Mouse (Mus musculus) embryo, embryonic 10 days (tissue): Measurements from ENCODE around the gene 1810013L24Rik.

Source experiments
- DNase-seq: peaks from one replicate; pipeline ENCODE4 v3.0.0-alpha.2; 2015; ENCODE audit warnings: low spot score

Gene 1810013L24Rik

DNA sequence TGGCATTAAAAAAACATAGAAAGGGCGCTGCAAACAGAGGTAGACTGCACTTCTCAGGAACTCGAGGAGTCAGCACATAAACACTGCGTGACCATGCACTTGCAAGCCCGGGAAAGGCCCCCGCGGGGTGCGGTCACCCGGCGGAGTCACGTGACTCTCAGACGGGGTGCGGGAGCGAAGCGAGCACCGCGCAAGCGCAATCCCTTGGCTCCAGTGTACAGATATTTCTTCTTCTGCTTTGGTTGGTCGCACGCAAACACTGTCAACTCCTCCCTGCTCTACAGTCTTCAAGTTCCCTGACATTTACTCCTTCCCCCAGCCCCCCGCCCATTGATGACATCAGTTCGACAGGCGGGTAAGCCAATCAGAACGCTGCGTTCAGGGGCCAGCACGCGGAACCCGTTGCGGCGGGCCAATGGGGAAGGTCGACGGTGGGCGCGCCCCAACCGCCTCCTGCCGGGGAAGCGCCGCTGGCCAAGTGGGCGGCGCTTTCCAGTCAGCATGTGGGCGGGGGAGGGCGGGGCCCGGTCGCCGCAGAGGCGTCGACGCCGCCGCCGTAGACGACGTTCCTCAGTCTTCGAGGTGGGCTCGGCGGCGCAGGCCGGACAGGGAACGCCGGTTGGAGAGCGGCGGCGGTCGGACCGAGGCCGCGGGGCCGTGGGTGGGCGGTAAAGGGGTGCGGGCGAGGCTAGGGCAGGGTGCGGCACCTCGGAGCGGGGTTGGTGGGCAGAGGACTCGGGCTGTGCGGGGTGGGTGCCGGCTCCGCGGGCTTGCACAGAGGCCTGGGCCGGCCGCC, at the start of gene 1810013L24Rik:
1810013L24Rik (plus strand) TSS at position 537 of the 796 bp plus-strand sequence.
- DNase-seq: peak; percentile 96

GRCm38 (mm10) chr16:8780187-8780586, 49.7 kb upstream of the 1810013L24Rik start:
- no peak for DNase-seq

DNA sequence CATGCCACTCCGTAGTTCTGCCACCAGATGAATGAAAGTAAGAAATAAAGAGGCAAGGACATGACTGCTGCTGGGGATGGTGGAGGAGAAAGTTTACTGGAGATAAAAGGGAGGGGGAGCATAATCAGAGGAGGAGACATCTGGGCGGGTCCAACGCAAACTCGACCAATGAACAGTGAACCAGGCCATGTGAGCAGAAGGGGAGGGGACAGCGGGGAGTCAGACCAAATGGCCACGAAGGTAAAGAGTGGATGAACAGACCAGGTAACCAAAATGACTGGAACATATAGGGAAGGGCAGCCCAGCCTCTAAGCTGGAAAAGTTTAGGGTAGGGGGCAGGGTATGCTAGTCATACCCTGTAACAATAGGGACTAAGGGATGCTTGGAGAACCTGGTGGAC, 48.7 kb upstream of the 1810013L24Rik start:
- DNase-seq: no peak

DNA sequence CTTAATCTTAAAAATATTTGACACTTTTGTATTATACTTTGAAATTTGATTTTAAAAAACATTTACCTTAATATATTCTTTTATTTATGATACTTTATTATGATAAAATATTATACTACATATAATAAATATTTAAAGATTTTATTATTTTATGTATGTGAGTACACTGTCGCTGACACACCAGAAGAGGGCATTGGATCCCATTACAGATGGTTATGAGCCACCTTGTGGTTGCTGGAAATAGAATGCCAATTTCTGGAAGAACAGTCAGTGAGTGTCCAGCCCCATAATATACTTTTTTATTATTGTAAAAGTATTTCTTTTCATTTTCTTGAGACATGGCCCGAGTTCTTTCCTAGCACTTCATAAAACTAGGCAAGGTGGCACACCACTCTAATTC, 48.2 kb upstream of the 1810013L24Rik start:
- DNase-seq: no peak

GRCm38 (mm10) chr16:8783198-8783913, 46.5 kb upstream of the 1810013L24Rik start:
- no peak for DNase-seq

- DNase-seq: no peak
Measured at GRCm38 (mm10) chr16:8784753-8785152, 45.1 kb upstream of the 1810013L24Rik start.

DNA sequence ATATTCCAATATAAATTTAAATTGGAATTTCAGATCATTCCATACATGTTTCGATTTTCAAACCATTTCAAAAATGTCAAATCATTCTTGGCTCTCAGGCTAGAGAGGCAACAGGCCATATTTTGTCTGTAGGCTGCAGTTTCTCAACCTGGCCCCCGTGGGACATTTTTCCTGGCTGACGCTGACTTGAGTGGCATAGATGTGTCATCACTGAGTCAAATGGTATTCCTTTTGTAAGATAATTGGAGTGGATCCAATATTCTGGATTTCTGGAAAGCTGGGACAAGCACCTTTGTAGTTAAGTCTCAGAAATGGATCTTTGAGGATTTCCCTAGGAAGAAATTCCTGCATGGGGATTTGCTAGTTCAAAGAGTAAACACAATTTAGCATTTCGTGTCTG, 39.0 kb upstream of the 1810013L24Rik start:
- DNase-seq: no peak

GRCm38 (mm10) chr16:8791949-8792557, 37.8 kb upstream of the 1810013L24Rik start, which contains the start of gene Usp7:
Gene Usp7, minus strand, starts transcription at chr16:8792308.
- DNase-seq: no peak

DNA sequence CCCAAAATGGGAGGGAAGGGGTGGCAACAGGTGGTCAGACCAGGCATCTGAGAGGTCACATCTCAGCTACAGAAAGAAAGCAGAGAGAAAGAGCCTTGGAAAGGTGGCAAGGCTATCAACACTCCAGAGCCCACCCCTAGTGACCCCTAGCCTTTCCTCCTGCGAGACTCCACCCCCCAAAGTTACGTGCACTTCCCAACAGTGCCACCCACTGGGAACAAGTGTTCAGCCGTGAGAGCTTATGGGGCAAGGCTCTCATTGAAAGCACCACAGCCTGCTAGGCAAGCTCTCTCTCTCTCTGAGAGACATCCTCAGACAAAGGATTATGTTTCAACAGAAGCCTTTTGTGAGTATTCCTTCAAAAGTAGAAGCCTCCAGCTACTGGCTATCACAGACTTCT, 34.9 kb upstream of the 1810013L24Rik start:
- peak; percentile 54 for DNase-seq

DNA sequence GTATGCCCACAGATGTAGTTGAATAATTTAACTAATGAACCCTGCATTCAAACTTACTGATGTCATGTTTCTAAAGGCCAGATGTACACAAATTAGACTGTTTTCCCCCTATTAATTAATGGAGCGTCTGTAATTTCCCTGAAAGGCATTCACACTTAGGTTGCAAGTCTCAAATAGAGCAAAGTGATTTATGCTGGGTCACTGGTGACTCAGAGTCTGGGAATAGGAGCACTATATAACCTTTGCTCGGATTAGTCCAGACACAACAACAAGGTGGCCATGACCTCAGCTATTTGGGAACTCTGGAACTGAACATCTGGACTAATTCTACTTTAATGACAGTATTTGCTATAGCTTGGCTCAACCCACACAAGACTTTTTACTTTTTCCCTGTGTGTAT, 34.0 kb upstream of the 1810013L24Rik start:
- no peak for DNase-seq

DNA sequence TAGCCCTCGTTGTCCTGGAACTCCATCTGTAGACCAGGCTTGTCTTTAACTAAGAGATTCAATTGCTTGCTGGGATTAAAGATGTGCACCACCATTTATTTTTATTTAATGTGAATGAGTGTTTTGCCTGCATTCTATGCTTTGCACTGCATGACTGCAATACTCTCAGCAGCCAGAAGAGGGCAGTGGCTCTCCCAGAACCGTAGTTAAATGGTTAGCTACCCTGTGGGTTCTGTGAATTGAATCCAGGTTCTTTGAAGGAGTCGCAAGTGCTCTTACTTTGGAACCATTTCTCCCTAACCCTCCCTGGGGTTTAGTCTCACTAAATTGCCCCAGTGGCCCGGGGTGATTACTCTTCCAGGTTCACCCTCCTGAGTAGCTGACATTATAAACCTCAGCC, 23.2 kb upstream of the 1810013L24Rik start:
- peak; percentile 73 for DNase-seq

GRCm38 (mm10) chr16:8810399-8811127, 19.3 kb upstream of the 1810013L24Rik start:
- DNase-seq: peak; percentile 44

GRCm38 (mm10) chr16:8817872-8818271, 12.0 kb upstream of the 1810013L24Rik start:
- DNase-seq: no peak

- DNase-seq: no peak
Measured at GRCm38 (mm10) chr16:8821429-8821828, 8.5 kb upstream of the 1810013L24Rik start.

GRCm38 (mm10) chr16:8822586-8822985, 7.3 kb upstream of the 1810013L24Rik start:
- DNase-seq: no peak

DNA sequence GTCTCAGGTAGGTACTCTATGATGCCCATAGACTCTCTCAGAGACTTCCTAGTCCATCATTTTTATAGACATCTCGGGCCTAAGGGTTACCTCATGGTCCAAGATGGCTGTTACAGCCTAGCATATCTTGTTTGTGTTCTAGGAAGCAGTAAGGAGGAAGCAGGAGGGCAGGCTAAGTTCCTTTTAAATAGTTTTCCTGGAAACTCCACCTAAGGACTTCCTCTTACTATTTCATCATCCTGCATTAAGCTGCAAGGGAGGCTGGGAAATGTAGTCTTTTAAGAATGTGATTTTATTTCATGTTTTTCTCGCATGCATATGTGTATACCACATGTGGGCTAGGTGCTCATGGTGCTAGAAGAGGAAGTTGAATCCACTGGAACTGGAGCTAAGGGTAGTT, 6.2 kb upstream of the 1810013L24Rik start:
- no peak for DNase-seq

DNA sequence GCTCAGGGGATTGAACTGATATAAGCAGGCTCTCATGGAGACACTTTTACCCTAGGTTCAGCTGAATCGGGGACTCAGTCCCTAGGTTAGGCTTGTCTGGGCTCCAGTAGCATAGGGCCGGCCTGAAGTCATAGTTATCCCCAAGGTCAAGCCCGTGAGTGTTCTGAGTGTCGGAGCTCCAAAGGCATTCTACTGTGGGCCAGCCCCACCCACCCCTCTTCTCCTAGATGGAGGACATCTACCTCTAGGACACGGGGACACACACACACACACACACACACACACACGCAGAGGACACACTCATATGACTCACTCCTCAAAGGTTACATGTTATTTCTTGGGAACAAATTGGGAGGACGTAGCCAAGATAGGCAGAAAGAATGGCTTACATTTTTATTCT, 2.5 kb upstream of the 1810013L24Rik start:
- DNase-seq: no peak

DNA sequence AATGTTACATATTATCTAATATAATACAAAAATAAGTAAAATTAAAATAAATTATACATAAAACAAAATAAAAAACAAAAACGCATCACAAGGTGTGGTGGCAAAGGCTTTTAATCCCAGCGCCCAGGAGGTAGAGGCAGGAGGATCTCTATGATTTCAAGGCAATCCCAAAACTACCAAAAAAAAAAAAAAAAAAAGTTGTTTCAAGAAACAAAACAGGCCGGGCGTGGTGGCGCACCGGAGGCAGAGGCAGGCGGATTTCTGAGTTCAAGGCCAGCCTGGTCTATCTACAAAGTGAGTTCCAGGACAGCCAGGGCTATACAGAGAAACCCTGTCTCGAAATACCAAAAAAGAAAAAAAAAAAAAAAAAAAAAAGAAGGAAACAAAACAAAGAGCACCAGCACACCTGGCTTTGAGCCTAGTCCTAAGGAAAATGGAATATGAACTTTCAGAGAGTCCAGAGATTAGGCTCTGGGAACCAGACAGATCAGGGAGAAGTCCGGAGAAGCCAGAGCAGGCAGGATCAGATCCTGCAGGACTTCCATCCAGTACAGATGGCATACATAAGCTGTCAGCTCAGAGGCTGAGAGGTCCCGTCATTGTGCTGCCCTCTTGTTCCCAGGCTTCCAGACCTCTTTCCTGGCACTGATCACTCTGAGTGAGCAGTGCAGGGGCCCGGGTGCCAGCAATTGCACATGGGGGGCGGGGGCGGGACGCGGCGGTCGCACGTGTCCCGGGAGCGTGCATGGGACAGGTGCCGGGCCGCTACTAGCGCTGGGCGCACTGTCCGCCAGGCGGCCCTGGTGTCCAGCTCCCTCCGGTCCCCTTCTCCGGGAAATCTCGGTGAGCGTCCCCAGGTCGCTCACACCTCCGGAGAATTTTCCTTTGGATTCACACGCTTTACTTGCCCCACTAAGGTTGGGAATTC, 1.0 kb upstream of the 1810013L24Rik start:
- DNase-seq: peak; percentile 69

DNA sequence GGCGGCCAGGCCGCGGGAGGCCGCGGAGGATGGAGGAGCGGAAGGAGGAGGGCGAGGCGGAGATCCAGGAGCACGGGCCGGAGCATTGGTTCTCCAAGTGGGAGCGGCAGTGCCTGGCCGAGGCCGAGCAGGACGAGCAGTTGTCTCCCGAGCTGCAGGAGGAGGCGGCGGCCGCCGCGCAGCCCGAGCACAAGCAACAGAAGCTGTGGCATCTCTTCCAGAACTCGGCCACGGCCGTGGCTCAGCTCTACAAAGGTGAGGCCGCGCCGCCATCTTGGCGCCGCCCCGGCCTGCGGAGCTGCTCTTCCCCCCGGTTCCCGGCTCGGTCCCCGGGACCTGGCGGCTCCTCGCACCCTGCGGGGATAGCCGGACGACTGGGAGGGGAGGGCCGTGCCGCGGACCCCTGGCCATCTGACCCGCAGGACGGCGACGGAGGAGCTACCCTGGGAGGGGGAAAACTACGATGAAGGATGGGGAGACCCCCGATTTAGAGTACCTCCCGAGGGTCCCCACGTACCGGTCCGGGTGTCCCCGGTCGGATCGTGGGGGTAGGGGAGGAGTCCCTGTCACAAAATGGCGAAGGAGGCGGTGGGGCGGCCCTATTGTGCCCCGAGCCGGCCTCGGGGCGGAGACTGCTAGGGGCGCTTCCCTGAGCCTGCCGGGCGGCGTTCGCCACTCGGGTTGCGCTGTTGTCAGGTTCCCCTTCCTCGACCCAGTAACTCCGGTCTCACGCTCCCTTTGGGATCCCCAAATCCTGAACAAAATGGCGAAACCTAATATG, 721 bp downstream of the 1810013L24Rik start:
- DNase-seq: peak; percentile 62

GRCm38 (mm10) chr16:8831241-8831640, 1.3 kb downstream of the 1810013L24Rik start:
- DNase-seq: no peak
